ENCODE assay signal across 33 mouse cellular contexts in genomic region chr8:43922982-43923381, GRCm38 (mm10).
"Had no signal": no experiment of that assay in that cellular context is flagged by ENCODE, and none has a peak within 500 bp of the region (broad histone marks: within the 10 kb centered on the region; RNA-seq: fewer than 3 reads in every experiment).

No protein-coding gene starts in this region.

- H3K9me3 ChIP-seq: limb, embryonic 10.5 days; limb, embryonic 12.5 days; limb, embryonic 13.5 days; limb, embryonic 15.5 days; liver, embryonic 12.5 days; liver, embryonic 13.5 days; liver, embryonic 15.5 days; lung, embryonic 15.5 days; midbrain, embryonic 10.5 days; midbrain, embryonic 12.5 days; midbrain, embryonic 13.5 days; midbrain, embryonic 15.5 days; neural tube, embryonic 12.5 days; neural tube, embryonic 13.5 days had no signal

- H3K4me3 ChIP-seq: limb, embryonic 10.5 days; limb, embryonic 12.5 days; limb, embryonic 13.5 days; limb, embryonic 15.5 days; liver, embryonic 12.5 days; liver, embryonic 13.5 days; liver, embryonic 15.5 days; lung, embryonic 15.5 days; megakaryocyte, embryonic 14.5 days; midbrain, embryonic 10.5 days; midbrain, embryonic 12.5 days; midbrain, embryonic 13.5 days; midbrain, embryonic 15.5 days; myocyte; neural tube, embryonic 12.5 days; neural tube, embryonic 13.5 days had no signal

- H3K9ac ChIP-seq: limb, embryonic 12.5 days; limb, embryonic 13.5 days; limb, embryonic 15.5 days; liver, embryonic 12.5 days; liver, embryonic 13.5 days; liver, embryonic 14.5 days; liver, embryonic 15.5 days; liver, postnatal 0 days; lung, embryonic 14.5 days; lung, embryonic 15.5 days; midbrain, embryonic 12.5 days; midbrain, embryonic 13.5 days; midbrain, embryonic 15.5 days; neural tube, embryonic 12.5 days; neural tube, embryonic 13.5 days had no signal

- H3K4me2 ChIP-seq: limb, embryonic 12.5 days; limb, embryonic 13.5 days; limb, embryonic 15.5 days; liver, embryonic 11.5 days; liver, embryonic 12.5 days; liver, embryonic 13.5 days; liver, embryonic 15.5 days; lung, embryonic 14.5 days; lung, embryonic 15.5 days; midbrain, embryonic 11.5 days; midbrain, embryonic 12.5 days; midbrain, embryonic 13.5 days; midbrain, embryonic 15.5 days; neural tube, embryonic 12.5 days; neural tube, embryonic 13.5 days had no signal

- ATAC-seq: liver, embryonic 12.5 days; liver, postnatal 0 days; lung, postnatal 0 days; midbrain, embryonic 13.5 days; midbrain, embryonic 15.5 days; midbrain, embryonic 16.5 days had no signal

- H3K27me3 ChIP-seq: limb, embryonic 12.5 days; limb, embryonic 13.5 days; limb, embryonic 15.5 days; liver, embryonic 12.5 days; liver, embryonic 13.5 days; liver, embryonic 15.5 days; lung, embryonic 15.5 days; megakaryocyte, embryonic 14.5 days; midbrain, embryonic 12.5 days; midbrain, embryonic 13.5 days; midbrain, embryonic 15.5 days; neural tube, embryonic 12.5 days; neural tube, embryonic 13.5 days had no signal

- DNase-seq: left cerebral cortex, postnatal 4 days; liver; liver, embryonic 13.5 days; liver, postnatal 0 days; lung, adult 18-20 months; lung, adult 2 months; lung, embryonic 14.5 days; lung, postnatal 10 days; lung, postnatal 14 days; lung, postnatal 36 days; lung, postnatal 4 days; midbrain, embryonic 14.5 days had no signal

- H3K27ac ChIP-seq: limb, embryonic 10.5 days; limb, embryonic 12.5 days; limb, embryonic 13.5 days; limb, embryonic 15.5 days; liver, embryonic 12.5 days; liver, embryonic 13.5 days; liver, embryonic 14.5 days; liver, embryonic 15.5 days; lung, embryonic 15.5 days; macrophage; midbrain, embryonic 10.5 days; midbrain, embryonic 12.5 days; midbrain, embryonic 13.5 days; midbrain, embryonic 15.5 days; neural tube, embryonic 12.5 days; neural tube, embryonic 13.5 days had no signal

- H3K36me3 ChIP-seq: limb, embryonic 10.5 days; limb, embryonic 12.5 days; limb, embryonic 13.5 days; limb, embryonic 15.5 days; liver, embryonic 12.5 days; liver, embryonic 13.5 days; liver, embryonic 15.5 days; lung, embryonic 15.5 days; midbrain, embryonic 10.5 days; midbrain, embryonic 12.5 days; midbrain, embryonic 13.5 days; midbrain, embryonic 15.5 days; neural tube, embryonic 12.5 days; neural tube, embryonic 13.5 days had no signal

- H3K4me1 ChIP-seq: limb, embryonic 10.5 days; limb, embryonic 12.5 days; limb, embryonic 13.5 days; limb, embryonic 15.5 days; liver, embryonic 12.5 days; liver, embryonic 13.5 days; liver, embryonic 15.5 days; lung, embryonic 15.5 days; megakaryocyte, embryonic 14.5 days; midbrain, embryonic 10.5 days; midbrain, embryonic 12.5 days; midbrain, embryonic 13.5 days; midbrain, embryonic 15.5 days; neural tube, embryonic 12.5 days; neural tube, embryonic 13.5 days had no signal
